Mouse (Mus musculus): ENCODE measurements around the gene Adk.

DNA sequence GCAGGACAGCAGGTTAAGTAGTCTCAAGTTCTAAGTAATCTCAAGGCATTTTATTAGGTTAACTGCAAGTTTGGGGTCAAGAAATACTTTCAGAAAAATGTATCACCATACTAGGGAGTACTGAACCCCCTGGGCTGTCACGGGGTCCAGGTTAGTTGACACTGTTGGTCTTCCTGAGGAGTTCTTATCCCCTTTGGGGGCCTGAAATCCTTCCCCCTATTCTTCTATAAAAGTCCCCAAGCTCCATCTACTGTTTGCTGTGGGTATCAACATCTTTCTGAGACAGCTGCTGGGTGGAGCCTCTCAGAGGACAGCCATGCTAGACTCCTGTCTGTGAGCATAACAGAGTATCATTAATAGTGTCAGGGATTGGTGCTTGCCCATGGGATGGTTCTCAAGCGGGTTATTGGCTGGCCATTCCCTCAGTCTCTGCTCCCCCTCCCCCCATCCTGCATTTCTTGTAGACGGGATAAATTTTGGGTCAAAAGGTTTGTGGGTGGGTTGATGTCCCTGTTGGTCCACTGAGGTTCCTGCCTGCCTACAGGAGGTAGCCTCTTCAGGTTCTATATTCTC is 63.6 kb downstream of the Adk start:
- TF ChIP-seq POLR2A (IDR thresholded peaks at IDR 0.05; ENCODE audit: borderline replicate concordance, extremely low read depth, insufficient read depth, insufficient read length, poor library complexity, severe bottlenecking) (no peak), CTCF (IDR thresholded peaks at IDR 0.05; ENCODE audit: borderline replicate concordance, extremely low read depth, insufficient read depth, insufficient read length) (peak; percentile 10; the same call in 1 of the 2 replicates)
